Mouse (Mus musculus) T-helper 1 cell (primary cell): ENCODE data around the gene Dlgap3.

Source experiments
- in situ Hi-C: fragments of 300-600 bp; cut with MboI, MseI; formaldehyde crosslinking; loops from one replicate; pipeline ENCODE4 v1.15.1; 2025; ENCODE audit warnings: high pct_unique_total_duplicates

The Dlgap3 gene

GRCm38 (mm10) chr4:127256739-127257138, 87.7 kb downstream of the Dlgap3 start:
- in situ Hi-C loops = no loop called here

- in situ Hi-C loops = no loop called here
Observed at GRCm38 (mm10) chr4:127258186-127258897, 89.3 kb downstream of the Dlgap3 start.

GRCm38 (mm10) chr4:127261601-127262000, 92.6 kb downstream of the Dlgap3 start:
- in situ Hi-C loops = no loop called here

GRCm38 (mm10) chr4:127263438-127264182, 94.6 kb downstream of the Dlgap3 start:
- in situ Hi-C loops = no loop called here

GRCm38 (mm10) chr4:127264183-127264554, 95.2 kb downstream of the Dlgap3 start:
- in situ Hi-C loops = no loop called here

GRCm38 (mm10) chr4:127278451-127279001, 109.5 kb downstream of the Dlgap3 start:
- in situ Hi-C loops = no loop called here

GRCm38 (mm10) chr4:127279241-127279640, 110.2 kb downstream of the Dlgap3 start:
- in situ Hi-C loops = no loop called here
